Mouse (Mus musculus): ENCODE measurements around the gene 5730522E02Rik. TPM values are rescaled to one million over a fixed set of nuclear protein-coding genes. Genes with fewer than 3 reads are reported as not detected.
"Not testable (repeated sequence)": the region's sequence is repeated elsewhere in the genome, so short reads cannot be mapped to it uniquely, and the experiment has no call there.

Gene 5730522E02Rik
- polyA plus RNA-seq (2014; fragmentation: Nextera tagmentation; extraction: Ambion mirVana), result 1.9 and 3.0 TPM in 2 replicates

DNA sequence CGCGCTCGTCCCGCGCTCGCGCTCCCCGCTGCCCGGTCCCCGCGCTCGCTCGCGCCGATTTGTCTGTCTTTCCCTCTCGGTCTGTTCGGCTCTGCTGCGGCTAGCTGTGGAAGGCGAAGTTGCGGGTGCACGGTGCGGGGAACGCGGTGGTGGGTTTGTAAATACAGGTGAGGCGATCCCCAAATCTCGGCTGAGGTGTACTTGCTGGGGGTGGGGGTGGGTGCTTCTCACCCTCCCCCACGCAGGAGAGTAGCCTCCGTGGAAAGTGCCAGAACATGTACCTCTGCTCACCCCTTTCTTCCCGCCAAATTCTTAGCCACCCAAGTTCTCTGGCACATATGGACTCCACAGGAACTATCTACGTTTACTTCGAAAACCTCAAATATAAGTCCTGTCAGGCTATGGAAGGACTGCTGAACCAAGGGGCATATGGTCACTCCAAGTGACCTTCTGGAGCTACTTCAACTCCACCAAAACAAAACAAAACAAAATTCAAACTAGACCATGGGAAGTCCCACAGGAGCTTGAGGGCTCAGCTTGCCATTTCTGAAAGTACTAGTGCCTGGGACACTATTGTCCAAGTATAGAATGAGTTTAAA, at the start of gene 5730522E02Rik:
5730522E02Rik (minus strand) TSS at position 182 of the 599 bp plus-strand sequence.
- Histone ChIP-seq H3K4me3 (ENCODE audit: low read depth, low read length) (peak within 1 kb of the TSS; percentile 71), H3K27me3 (replicated peaks; ENCODE audit: control insufficient read depth, insufficient read depth, low read length) (no peaks in the 10 kb centered on the region), H3K27ac (ENCODE audit: low read depth) (peak within 1 kb of the TSS; percentile 96), H3K36me3 (ENCODE audit: control insufficient read depth, insufficient read depth, low read length) (no peaks in the 10 kb centered on the region), H3K4me2 (ENCODE audit: low read length) (peak within 1 kb of the TSS; percentile 83), H3K9me3 (ENCODE audit: control insufficient read depth, low read length) (no peaks in the 10 kb centered on the region), H3K4me1 (replicated peaks; ENCODE audit: control insufficient read depth, insufficient read depth, low read length) (no peaks in the 10 kb centered on the region), H3K9ac (ENCODE audit: low read length) (peak within 1 kb of the TSS; percentile 98)
- 2% methylated on average over 24 of the region's 31 CpGs for WGBS
- peak; percentile 88 for DNase-seq (ENCODE audit: low spot score)
- peak; percentile 65; the same call in 1 of the 2 replicates for ATAC-seq (replicated peaks; ENCODE audit: low FRiP score, low TSS enrichment, low read depth)

- Histone ChIP-seq H3K27ac (ENCODE audit: low read depth) (no peak overlapping the region), H3K4me3 (ENCODE audit: low read depth, low read length) (no peak overlapping the region), H3K9ac (ENCODE audit: low read length) (no peak overlapping the region), H3K36me3 (ENCODE audit: control insufficient read depth, insufficient read depth, low read length) (no peaks in the 10 kb centered on the region), H3K9me3 (ENCODE audit: control insufficient read depth, low read length) (no peaks in the 10 kb centered on the region), H3K4me1 (replicated peaks; ENCODE audit: control insufficient read depth, insufficient read depth, low read length) (no peaks in the 10 kb centered on the region), H3K4me2 (ENCODE audit: low read length) (no peak overlapping the region), H3K27me3 (replicated peaks; ENCODE audit: control insufficient read depth, insufficient read depth, low read length) (no peaks in the 10 kb centered on the region)
- ATAC-seq (replicated peaks; ENCODE audit: low FRiP score, low TSS enrichment, low read depth) (no peak), DNase-seq (ENCODE audit: low spot score) (no peak)
- 86% methylated on average over 1 of the region's 1 CpGs for WGBS
These were observed 26.0 kb upstream of the 5730522E02Rik start for GRCm38 (mm10) chr11:26236540-26236939.

- no peak overlapping the region for H3K9ac ChIP-seq (ENCODE audit: low read length)
These were observed 19.3 kb upstream of the 5730522E02Rik start for GRCm38 (mm10) chr11:26229895-26230294.

GRCm38 (mm10) chr11:26213643-26214042, 3.1 kb upstream of the 5730522E02Rik start:
- not testable (repeated sequence) for ATAC-seq (replicated peaks; ENCODE audit: low FRiP score, low TSS enrichment, low read depth); H3K27ac ChIP-seq (ENCODE audit: low read depth); H3K4me2 ChIP-seq (ENCODE audit: low read length); H3K36me3 ChIP-seq (ENCODE audit: control insufficient read depth, insufficient read depth, low read length); H3K9me3 ChIP-seq (ENCODE audit: control insufficient read depth, low read length); H3K27me3 ChIP-seq (replicated peaks; ENCODE audit: control insufficient read depth, insufficient read depth, low read length); H3K4me1 ChIP-seq (replicated peaks; ENCODE audit: control insufficient read depth, insufficient read depth, low read length); H3K4me3 ChIP-seq (ENCODE audit: low read depth, low read length); H3K9ac ChIP-seq (ENCODE audit: low read length); DNase-seq (ENCODE audit: low spot score)
- 90% methylated on average over 1 of the region's 1 CpGs for WGBS

More at GRCm38 (mm10) chr11:26229895-26230294, 19.3 kb upstream of the 5730522E02Rik start:
- Histone ChIP-seq H3K36me3 (ENCODE audit: control insufficient read depth, insufficient read depth, low read length) (no peaks in the 10 kb centered on the region), H3K27me3 (replicated peaks; ENCODE audit: control insufficient read depth, insufficient read depth, low read length) (no peaks in the 10 kb centered on the region), H3K4me1 (replicated peaks; ENCODE audit: control insufficient read depth, insufficient read depth, low read length) (no peaks in the 10 kb centered on the region), H3K4me3 (ENCODE audit: low read depth, low read length) (no peak overlapping the region), H3K27ac (ENCODE audit: low read depth) (no peak overlapping the region), H3K4me2 (ENCODE audit: low read length) (no peak overlapping the region), H3K9me3 (ENCODE audit: control insufficient read depth, low read length) (no peaks in the 10 kb centered on the region)
- WGBS, result 89% methylated on average over 1 of the region's 1 CpGs
- DNase-seq (ENCODE audit: low spot score) (no peak), ATAC-seq (replicated peaks; ENCODE audit: low FRiP score, low TSS enrichment, low read depth) (no peak)

DNA sequence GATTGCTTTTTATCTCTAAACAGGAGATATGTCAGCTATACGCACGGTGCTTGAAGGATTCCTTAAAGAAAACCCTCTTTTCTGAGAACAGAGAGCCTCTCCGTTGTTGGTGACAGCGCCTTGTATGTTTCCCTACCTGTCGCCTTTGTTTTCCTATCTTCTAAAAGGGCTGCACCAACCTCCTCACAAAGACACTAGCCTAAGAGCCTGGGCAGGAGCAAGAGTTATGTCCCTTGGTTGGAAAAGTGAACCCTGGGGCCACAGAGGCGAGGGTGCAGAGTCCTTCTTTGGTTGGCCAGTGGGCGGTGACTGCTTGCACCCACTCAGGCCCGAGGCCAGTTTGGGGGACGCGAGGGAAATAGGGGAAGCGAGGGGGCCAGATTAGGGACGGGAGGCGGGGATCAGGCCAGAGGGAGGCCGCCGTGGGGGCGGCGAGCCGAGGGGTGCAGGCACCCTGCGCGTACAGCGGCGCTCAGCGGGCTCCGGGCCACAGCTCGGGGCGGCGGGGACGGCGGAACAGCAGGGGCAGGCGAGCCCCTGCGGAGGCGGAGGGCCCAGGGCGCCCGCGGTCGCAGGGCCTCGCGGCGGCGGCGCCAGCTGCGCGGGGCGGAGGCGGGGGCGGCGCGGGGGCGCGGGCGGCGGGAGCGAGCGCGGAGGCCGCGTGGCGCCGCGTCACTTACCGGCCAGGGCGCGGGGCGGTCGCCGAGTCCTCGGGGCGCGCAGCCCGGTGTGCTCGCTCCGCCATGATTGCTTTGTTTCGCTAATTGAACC, 567 bp downstream of the 5730522E02Rik start:
- H3K4me3 ChIP-seq (ENCODE audit: low read depth, low read length), result peak overlapping the region; percentile 71
- no peaks in the 10 kb centered on the region for H3K9me3 ChIP-seq (ENCODE audit: control insufficient read depth, low read length)
- H3K27ac ChIP-seq (ENCODE audit: low read depth), result peak overlapping the region; percentile 96
- H3K4me2 ChIP-seq (ENCODE audit: low read length), result peak overlapping the region; percentile 83
- H3K9ac ChIP-seq (ENCODE audit: low read length), result peak overlapping the region; percentile 98
- DNase-seq (ENCODE audit: low spot score) (peak; percentile 90), ATAC-seq (replicated peaks; ENCODE audit: low FRiP score, low TSS enrichment, low read depth) (peak; percentile 97)
- WGBS, result 1% methylated on average over 29 of the region's 73 CpGs
- no peaks in the 10 kb centered on the region for H3K36me3 ChIP-seq (ENCODE audit: control insufficient read depth, insufficient read depth, low read length)
- H3K4me1 ChIP-seq (replicated peaks; ENCODE audit: control insufficient read depth, insufficient read depth, low read length), result no peaks in the 10 kb centered on the region
- no peaks in the 10 kb centered on the region for H3K27me3 ChIP-seq (replicated peaks; ENCODE audit: control insufficient read depth, insufficient read depth, low read length)

GRCm38 (mm10) chr11:26203466-26203865, 7.1 kb downstream of the 5730522E02Rik start:
- ATAC-seq (replicated peaks; ENCODE audit: low FRiP score, low TSS enrichment, low read depth), result no peak
- WGBS, result 82% methylated on average over 2 of the region's 2 CpGs

DNA sequence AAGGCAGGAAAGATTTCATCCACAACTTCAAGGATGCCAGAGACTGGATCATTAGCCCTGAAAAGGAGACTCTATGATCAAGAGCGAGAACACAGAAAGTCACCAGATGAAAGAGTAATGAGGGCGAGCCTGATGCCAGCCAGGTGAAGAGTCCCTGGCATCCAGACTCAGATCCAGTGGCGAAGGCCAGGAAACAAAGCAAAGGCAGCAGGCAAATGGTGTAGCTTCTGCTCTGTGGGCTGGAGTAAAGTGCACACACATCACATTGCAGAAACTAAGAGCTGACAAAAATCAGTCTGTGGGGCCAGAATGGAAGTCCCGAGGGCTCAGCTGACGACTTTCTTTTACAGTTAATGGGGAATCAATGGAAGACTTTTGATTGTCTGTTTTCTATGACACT, 7.7 kb downstream of the 5730522E02Rik start:
- Histone ChIP-seq H3K4me2 (ENCODE audit: low read length) (no peak overlapping the region), H3K36me3 (ENCODE audit: control insufficient read depth, insufficient read depth, low read length) (no peaks in the 10 kb centered on the region), H3K4me3 (ENCODE audit: low read depth, low read length) (no peak overlapping the region), H3K27me3 (replicated peaks; ENCODE audit: control insufficient read depth, insufficient read depth, low read length) (no peaks in the 10 kb centered on the region), H3K9me3 (ENCODE audit: control insufficient read depth, low read length) (no peaks in the 10 kb centered on the region), H3K4me1 (replicated peaks; ENCODE audit: control insufficient read depth, insufficient read depth, low read length) (no peaks in the 10 kb centered on the region), H3K9ac (ENCODE audit: low read length) (no peak overlapping the region), H3K27ac (ENCODE audit: low read depth) (no peak overlapping the region)
- DNase-seq (ENCODE audit: low spot score), result no peak
- no peak for ATAC-seq (replicated peaks; ENCODE audit: low FRiP score, low TSS enrichment, low read depth)
- 88% methylated on average over 5 of the region's 5 CpGs for WGBS

More at GRCm38 (mm10) chr11:26203466-26203865, 7.1 kb downstream of the 5730522E02Rik start:
- Histone ChIP-seq H3K4me2 (ENCODE audit: low read length) (no peak overlapping the region), H3K36me3 (ENCODE audit: control insufficient read depth, insufficient read depth, low read length) (no peaks in the 10 kb centered on the region), H3K9ac (ENCODE audit: low read length) (no peak overlapping the region), H3K4me1 (replicated peaks; ENCODE audit: control insufficient read depth, insufficient read depth, low read length) (no peaks in the 10 kb centered on the region), H3K27ac (ENCODE audit: low read depth) (no peak overlapping the region), H3K9me3 (ENCODE audit: control insufficient read depth, low read length) (no peaks in the 10 kb centered on the region), H3K4me3 (ENCODE audit: low read depth, low read length) (no peak overlapping the region), H3K27me3 (replicated peaks; ENCODE audit: control insufficient read depth, insufficient read depth, low read length) (no peaks in the 10 kb centered on the region)
- DNase-seq (ENCODE audit: low spot score), result no peak

- Histone ChIP-seq H3K27me3 (replicated peaks; ENCODE audit: control insufficient read depth, insufficient read depth, low read length) (no peaks in the 10 kb centered on the region), H3K27ac (ENCODE audit: low read depth) (no peak overlapping the region), H3K4me3 (ENCODE audit: low read depth, low read length) (no peak overlapping the region), H3K4me2 (ENCODE audit: low read length) (no peak overlapping the region), H3K9me3 (ENCODE audit: control insufficient read depth, low read length) (no peaks in the 10 kb centered on the region), H3K9ac (ENCODE audit: low read length) (no peak overlapping the region), H3K36me3 (ENCODE audit: control insufficient read depth, insufficient read depth, low read length) (no peaks in the 10 kb centered on the region), H3K4me1 (replicated peaks; ENCODE audit: control insufficient read depth, insufficient read depth, low read length) (no peaks in the 10 kb centered on the region)
- no peak for ATAC-seq (replicated peaks; ENCODE audit: low FRiP score, low TSS enrichment, low read depth)
- DNase-seq (ENCODE audit: low spot score), result no peak
These were observed 8.8 kb downstream of the 5730522E02Rik start for GRCm38 (mm10) chr11:26201778-26202097.

Measured in intestine, embryonic 14.5 days (tissue).